In genomic region chr2:80259888-80260672, GRCm38 (mm10) we compare ENCODE assay signal across 30 mouse cellular contexts. TPM values are rescaled to one million over a fixed set of nuclear protein-coding genes. Genes with fewer than 3 reads are reported as not detected.
"Had no signal": no experiment of that assay in that cellular context is flagged by ENCODE, and none has a peak within 500 bp of the region (broad histone marks: within the 10 kb centered on the region; RNA-seq: fewer than 3 reads in every experiment).

No protein-coding gene starts in this region.

- H3K36me3 ChIP-seq: kidney, embryonic 15.5 days; limb, embryonic 12.5 days; lung, embryonic 15.5 days had no signal

- H3K9me3 ChIP-seq: kidney, embryonic 15.5 days; limb, embryonic 12.5 days; lung, embryonic 15.5 days had no signal

- H3K4me2 ChIP-seq: kidney, embryonic 15.5 days; limb, embryonic 12.5 days; liver, embryonic 11.5 days; lung, embryonic 15.5 days; midbrain, embryonic 11.5 days had no signal

- ATAC-seq: liver, postnatal 0 days had no signal

- H3K27ac ChIP-seq: kidney, embryonic 15.5 days; left cerebral cortex, adult 2 months; limb, embryonic 12.5 days; liver, embryonic 14.5 days; lung, embryonic 15.5 days; stomach, postnatal 0 days had no signal

- H3K4me3 ChIP-seq: kidney, embryonic 15.5 days; left cerebral cortex, adult 2 months; limb, embryonic 12.5 days; lung, embryonic 15.5 days had no signal

- H3K27me3 ChIP-seq: kidney, embryonic 15.5 days; limb, embryonic 12.5 days; lung, embryonic 15.5 days had no signal

- H3K4me1 ChIP-seq: kidney, embryonic 15.5 days; limb, embryonic 12.5 days; lung, embryonic 15.5 days had no signal

- H3K9ac ChIP-seq: kidney, embryonic 15.5 days; limb, embryonic 12.5 days; liver, embryonic 14.5 days; liver, postnatal 0 days; lung, embryonic 15.5 days had no signal

- DNase-seq: kidney, adult 8-10 months; kidney, postnatal 10 days; kidney, postnatal 36 days; layer of hippocampus, postnatal 36 days; liver, postnatal 0 days; lung, postnatal 10 days; lung, postnatal 36 days; midbrain, embryonic 14.5 days; right cerebral cortex, postnatal 14 days; right cerebral cortex, postnatal 4 days; thymus, adult 2 months; thymus, postnatal 25 days had no signal

RNA-seq across cellular contexts. Expression of gene Prdx6b, which starts 32.2 kb away (rescaled TPM):
- total RNA-seq: layer of hippocampus, adult 8-10 months; layer of hippocampus, postnatal 10 days; layer of hippocampus, postnatal 36 days; left cerebral cortex, adult 2 months; left cerebral cortex, postnatal 10 days; left cerebral cortex, postnatal 36 days; megakaryocyte progenitor cell, adult 5-6 weeks; megakaryocyte-erythroid progenitor cell, adult 5-6 weeks; midbrain, postnatal 0 days had no signal
- polyA plus RNA-seq: kidney, embryonic 15.5 days; limb, embryonic 12.5 days; liver, embryonic 11.5 days; liver, embryonic 14.5 days; liver, postnatal 0 days; lung, embryonic 15.5 days; midbrain, embryonic 11.5 days; midbrain, embryonic 14.5 days; midbrain, postnatal 0 days; neural tube, embryonic 11.5 days; neural tube, embryonic 14.5 days; stomach, embryonic 14.5 days; stomach, postnatal 0 days; thymus, adult 2 months had no signal
